Mouse (Mus musculus): ENCODE results near the gene Cytip. TPM values are rescaled to one million over a fixed set of nuclear protein-coding genes. Genes with fewer than 3 reads are reported as not detected.

The Cytip gene
- total RNA-seq, 2 experiments from 2014 or later: 0.42 TPM; not detected in 1

DNA sequence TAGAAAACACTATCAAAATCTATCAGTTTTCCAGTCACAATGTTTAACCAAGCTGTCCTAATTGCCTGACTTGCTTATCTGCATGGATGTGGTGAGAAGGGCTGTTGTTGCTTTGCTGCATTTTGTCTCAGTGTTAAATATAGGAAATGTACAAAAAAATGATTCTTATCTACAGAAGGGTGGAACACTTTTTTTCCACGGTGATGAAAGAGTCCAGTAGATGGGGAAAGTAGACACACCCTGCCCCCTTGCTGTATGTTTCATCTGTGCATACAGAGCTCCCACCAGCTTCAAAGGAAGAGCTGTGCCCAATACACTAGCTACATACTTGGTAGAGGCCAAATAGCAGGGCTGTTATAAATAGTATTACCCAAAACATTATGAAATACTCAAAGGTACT is 16.3 kb downstream of the Cytip start:
- DNase-seq (ENCODE audit: low spot score in 2 of 2): no peak

DNA sequence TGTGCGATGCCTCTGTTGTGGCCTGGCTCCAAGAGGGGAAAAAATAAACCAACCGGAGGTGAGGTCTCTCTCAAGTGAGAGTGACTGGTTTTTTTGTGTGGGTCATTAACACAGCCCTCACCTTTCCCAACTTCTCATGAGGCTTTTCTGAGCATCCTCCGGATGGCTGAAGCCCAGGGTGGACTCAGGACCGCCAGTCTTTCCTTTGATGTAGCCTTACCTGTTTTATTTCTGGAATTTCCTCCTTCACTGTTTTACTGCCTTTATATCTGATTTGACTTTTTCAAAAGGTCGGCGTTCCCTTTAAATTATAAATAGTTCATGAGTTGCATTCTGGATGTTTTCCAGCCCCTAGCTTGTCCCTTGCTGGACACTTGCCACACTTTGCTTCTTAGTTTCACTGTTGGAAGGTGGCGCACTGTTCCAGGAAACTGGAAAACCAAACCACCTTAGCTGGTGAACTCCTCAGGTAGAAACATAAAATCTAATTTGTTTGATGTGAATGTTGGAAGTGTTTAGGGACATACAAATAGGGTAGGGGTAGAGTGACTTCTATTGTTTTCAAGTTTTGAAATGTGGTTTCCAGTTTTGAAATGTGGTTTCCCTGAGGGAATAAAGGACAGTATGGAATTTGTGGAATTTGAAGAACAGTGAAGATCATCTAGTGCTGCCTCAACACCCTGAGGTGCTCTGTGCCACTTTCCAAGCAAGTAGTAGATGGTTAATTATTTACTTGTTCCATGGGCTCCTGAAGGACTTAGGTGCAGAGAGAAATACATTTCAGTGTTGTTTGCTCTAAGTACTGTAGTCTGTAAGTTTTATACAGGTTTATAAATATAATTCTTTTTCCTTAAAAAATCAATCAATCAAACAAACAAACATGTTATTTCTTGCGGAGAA is 19.7 kb downstream of the Cytip start:
- DNase-seq (ENCODE audit: low spot score in 2 of 2): no peak
- TF ChIP-seq CTCF (conservative IDR thresholded peaks at IDR 0.05): no peak
- Histone ChIP-seq H3K27ac (no peak overlapping the region), H3K4me3 (no peak overlapping the region)

More for the DNA sequence above, 16.3 kb downstream of the Cytip start:
- H3K4me3 ChIP-seq: no peak overlapping the region
- H3K27ac ChIP-seq: no peak overlapping the region
- no peak for TF ChIP-seq CTCF (conservative IDR thresholded peaks at IDR 0.05)

DNA sequence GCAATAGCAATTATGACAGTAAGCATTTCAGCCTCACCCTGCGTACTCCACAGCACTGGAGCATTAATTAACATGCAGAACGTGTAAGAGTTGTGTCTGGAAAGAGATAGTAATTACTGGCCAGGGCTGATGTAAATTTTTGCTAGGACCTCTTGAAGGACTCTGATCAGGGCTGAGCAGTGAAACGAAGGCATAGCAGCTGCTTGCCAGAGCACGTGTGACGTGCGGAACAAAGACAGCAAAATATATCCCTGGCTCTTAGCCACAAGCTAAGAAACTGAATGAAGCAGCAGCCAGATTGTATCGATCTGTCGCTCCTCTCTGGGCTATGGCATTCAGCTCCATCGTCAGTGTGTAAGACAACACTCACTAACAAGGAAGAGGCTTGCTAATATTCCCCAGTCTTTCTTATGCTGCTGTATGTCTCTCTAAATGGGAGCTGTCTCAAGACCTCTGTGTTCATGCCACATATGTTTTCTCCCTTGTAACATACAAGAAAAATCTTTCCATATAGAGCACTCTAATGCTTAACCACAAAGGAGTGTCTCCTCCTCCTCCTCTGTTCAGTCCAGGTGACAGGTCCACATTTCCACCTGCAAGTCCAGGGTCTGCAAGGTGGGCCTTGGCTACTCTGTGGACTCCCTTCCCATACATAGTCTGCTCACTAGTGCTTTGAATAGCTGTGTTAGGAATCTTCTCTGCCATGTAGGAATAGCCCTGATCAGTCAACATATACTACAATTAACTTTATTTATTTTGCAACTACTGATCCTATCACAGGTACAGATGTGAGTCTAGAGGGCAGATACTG is 20.7 kb downstream of the Cytip start:
- peak; percentile 44 to 51 for DNase-seq (ENCODE audit: low spot score in 2 of 2)
- TF ChIP-seq CTCF (conservative IDR thresholded peaks at IDR 0.05): no peak
- Histone ChIP-seq H3K27ac (peak overlapping the region; percentile 21; the same call in 1 of the 2 replicates), H3K4me3 (peak overlapping the region; percentile 42)

DNA sequence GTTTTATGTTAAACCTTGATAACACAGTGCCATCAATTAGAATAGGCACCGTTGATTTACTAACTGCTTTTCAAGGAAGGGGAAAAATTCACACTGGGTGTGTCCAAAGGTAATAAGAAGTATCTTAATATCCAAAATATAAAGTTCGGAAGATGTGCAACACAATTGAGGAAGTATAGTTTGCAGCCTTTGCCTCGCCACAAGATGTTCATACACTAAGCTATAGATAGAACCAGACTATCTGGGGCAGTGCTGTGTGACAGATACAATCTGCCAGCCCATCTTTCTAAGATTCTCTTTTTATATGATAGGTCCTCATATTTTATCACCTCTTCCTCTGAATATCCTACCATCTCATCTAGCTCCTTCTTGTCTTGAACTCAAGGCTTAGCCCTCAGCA is 22.4 kb downstream of the Cytip start:
- TF ChIP-seq CTCF (conservative IDR thresholded peaks at IDR 0.05): no peak
- no peak overlapping the region for H3K27ac ChIP-seq
- DNase-seq (ENCODE audit: low spot score in 2 of 2): no peak
- H3K4me3 ChIP-seq: no peak overlapping the region

DNA sequence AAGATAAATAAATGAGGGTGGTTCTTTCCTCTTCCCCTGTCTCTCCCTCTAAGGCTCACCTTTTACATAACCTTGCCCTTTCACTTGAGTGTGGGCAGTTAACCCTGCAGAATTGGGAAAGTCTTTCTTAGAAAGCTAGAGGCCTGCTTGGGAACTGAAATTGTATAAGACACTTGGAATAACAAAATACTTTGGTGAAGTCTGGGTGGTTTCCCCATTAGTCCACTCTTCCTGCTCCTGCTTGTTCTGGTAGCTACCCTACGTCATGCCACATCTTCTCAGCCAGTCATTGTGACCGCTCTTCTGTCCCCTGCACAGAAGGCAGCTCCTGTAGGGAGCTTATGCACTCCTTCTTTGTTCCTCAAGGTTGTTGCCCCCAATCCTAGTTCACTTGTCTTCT is 26.2 kb downstream of the Cytip start:
- TF ChIP-seq CTCF (conservative IDR thresholded peaks at IDR 0.05): no peak
- Histone ChIP-seq H3K4me3 (no peak overlapping the region), H3K27ac (no peak overlapping the region)
- DNase-seq (ENCODE audit: low spot score in 2 of 2): no peak

DNA sequence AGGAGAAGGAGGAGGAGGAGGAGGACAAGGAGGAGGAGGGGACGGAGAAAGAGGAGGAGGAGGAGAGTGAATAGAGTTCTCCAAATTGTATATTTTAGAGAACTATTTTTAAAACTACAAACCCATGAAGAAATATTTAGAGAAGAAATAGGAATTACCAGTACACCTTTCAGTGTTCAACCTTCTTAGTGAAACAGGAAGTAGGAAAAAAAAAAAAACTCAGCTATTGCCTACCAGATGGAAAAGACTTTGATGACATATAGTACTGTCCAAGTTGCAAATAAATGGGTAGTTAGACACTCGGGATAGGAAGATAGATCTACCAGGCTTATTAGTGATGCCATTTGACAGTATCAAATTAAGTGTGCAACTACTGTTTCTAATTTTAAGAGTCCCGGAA is 27.7 kb downstream of the Cytip start:
- TF ChIP-seq CTCF (conservative IDR thresholded peaks at IDR 0.05): no peak
- DNase-seq (ENCODE audit: low spot score in 2 of 2): no peak
- no peak overlapping the region for H3K4me3 ChIP-seq
- no peak overlapping the region for H3K27ac ChIP-seq

DNA sequence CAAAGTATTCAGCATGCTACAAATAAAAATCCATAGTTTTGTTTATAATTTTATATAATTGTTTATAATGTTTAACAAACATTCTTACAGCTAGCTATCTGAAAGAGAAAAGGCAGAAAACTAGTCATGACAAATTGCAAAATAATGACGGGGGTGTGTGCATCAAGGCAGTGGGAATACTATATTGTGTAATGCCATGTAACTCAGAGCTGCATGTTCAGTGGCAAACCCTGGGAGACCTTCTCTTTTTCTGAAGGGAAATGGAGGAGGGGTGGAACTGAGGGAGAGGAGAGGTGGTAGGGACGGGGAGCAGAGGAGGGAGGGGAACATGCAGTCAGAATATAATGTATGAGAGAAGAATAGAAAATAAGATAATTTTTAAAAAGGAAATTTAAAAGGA is 28.6 kb downstream of the Cytip start:
- no peak for DNase-seq (ENCODE audit: low spot score in 2 of 2)
- H3K27ac ChIP-seq: no peak overlapping the region
- no peak overlapping the region for H3K4me3 ChIP-seq
- no peak for TF ChIP-seq CTCF (conservative IDR thresholded peaks at IDR 0.05)

DNA sequence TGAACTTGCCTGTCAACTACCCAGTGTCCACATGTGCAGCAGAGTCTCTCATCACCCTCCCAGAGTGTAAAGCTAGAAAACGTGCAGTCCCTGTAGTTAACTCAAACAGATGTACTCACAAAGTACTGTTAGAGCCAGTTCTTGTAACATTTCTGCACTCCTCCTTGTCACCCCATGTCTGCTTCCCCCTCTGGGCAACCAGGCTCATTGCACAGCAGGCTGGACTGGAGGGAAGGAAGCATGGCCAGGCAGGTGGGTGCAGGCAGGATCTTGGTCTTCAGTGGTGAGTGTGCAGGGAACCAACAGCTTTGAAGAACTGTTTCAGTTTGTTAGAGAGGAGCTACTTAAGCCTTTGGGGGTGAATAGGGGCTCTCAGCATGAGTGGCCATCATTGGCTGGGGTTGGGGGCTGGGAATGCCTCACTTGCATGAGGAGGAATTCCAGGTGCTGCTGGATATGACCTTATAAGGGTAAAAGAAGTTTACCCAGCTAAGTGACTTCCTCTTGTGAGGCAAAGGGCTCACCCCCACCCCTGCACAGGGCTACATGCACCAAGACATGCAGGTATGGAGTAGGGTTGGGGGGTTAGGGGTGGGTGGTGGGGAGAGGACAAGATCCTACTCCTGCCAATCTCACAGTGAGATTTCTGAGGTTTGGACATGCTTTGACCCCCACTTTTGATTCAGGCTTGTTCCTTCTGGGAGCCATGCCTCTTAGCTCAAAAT is 31.7 kb downstream of the Cytip start:
- no peak for TF ChIP-seq CTCF (conservative IDR thresholded peaks at IDR 0.05)
- H3K4me3 ChIP-seq: no peak overlapping the region

DNA sequence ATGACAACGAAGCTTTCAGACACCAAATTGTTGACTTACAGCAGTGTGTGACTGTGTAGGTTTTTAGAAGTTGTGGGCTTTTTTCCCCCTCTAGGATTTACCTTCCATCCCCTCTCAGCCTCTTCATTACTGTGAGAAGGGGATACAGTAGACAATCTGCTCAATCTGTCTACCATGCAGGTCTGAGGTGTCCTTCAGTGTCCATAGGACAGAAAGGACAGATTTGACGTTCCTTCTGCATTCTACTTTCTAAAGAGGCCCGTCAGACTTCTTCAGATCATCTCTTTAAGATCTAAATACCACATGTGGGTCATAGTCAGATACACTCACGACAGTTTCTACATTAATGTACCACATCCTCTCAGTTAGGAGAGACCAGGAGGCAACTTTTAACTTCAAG is 33.5 kb downstream of the Cytip start:
- no peak overlapping the region for H3K4me3 ChIP-seq
- DNase-seq (ENCODE audit: low spot score in 2 of 2): no peak
- no peak for TF ChIP-seq CTCF (conservative IDR thresholded peaks at IDR 0.05)
- no peak overlapping the region for H3K27ac ChIP-seq

More for the DNA sequence above, 31.7 kb downstream of the Cytip start:
- DNase-seq (ENCODE audit: low spot score in 2 of 2): no peak
- H3K27ac ChIP-seq: no peak overlapping the region

DNA sequence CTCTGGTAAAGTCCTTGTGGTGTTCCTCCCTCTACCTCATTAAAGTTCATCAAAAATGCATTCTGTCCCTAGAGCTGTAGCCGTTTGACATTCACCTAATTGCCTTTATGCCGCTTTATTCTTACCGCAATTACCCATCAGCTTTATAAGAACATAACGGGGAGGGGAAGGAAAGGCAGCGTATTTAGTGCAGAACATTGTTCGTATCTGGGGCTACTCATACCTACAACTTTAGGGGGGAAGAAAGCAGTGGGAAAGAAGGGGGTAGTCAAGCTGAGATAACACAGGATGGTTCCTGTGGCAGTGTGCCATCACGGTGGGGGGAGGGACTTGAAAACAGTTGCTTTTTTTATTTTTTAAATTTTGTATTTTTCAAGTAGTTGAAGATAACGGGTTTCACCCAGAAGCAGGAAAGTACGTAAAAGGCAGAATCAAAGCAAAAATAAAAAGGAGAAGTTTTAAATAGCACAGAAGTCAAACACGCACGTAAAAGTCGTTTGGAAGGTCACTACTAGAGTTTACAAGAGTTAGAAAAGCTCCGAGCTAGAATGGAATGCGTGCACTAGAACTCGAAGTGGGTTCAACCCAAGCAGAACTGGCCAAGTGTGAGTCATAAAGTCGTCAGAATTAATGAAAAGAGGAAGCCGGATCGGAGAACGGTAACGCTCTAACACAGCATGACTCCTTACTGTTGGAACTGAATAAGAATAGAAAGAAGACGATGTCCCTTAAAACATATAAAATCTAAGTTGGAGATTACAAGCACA is 34.6 kb downstream of the Cytip start:
- TF ChIP-seq CTCF (conservative IDR thresholded peaks at IDR 0.05): no peak
- Histone ChIP-seq H3K27ac (no peak overlapping the region), H3K4me3 (no peak overlapping the region)
- no peak for DNase-seq (ENCODE audit: low spot score in 2 of 2)

DNA sequence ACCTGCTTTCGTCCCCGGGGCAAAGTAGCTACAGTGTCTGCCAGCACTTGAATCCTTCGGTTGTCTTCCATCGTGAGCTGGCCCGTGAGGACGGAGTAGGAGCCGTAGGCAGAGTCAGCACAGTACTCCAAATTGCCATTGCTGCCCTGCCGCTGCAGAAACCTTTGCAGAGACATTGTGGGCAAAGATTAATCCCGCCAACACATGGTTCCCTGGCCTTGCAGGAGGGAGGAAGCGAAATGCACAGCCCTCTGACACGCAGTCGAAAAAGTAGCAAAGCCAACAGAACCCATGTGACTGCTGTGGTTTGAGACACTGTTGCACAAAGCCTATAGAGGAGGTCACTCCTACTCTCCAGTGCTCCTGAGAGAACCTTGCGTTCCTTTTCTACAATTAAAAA is 35.5 kb downstream of the Cytip start:
- no peak for TF ChIP-seq CTCF (conservative IDR thresholded peaks at IDR 0.05)
- no peak for DNase-seq (ENCODE audit: low spot score in 2 of 2)
- Histone ChIP-seq H3K4me3 (no peak overlapping the region), H3K27ac (no peak overlapping the region)

DNA sequence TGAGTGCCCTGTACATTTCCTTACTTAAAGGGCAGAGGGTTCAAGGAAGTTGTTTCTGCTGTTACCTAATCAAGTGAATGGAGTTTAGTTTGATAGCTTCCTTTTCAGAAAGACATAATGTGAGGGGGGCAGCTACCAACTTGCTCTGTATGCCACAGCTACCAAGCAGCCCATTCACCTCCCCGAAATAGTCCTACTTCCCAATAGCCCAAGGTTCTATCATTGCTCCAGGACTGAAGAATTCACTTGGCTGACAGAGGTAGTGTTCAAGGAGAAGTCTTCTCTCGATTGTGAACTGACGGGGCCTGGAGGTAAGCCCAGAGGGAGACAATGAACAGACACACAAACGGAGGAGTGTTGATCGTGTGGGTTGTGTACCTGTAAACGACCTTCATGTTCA is 36.2 kb downstream of the Cytip start:
- TF ChIP-seq CTCF (conservative IDR thresholded peaks at IDR 0.05): no peak
- Histone ChIP-seq H3K27ac (no peak overlapping the region), H3K4me3 (no peak overlapping the region)
- no peak for DNase-seq (ENCODE audit: low spot score in 2 of 2)
